9 mouse cellular contexts compared by ENCODE assay signal in the genomic region with DNA sequence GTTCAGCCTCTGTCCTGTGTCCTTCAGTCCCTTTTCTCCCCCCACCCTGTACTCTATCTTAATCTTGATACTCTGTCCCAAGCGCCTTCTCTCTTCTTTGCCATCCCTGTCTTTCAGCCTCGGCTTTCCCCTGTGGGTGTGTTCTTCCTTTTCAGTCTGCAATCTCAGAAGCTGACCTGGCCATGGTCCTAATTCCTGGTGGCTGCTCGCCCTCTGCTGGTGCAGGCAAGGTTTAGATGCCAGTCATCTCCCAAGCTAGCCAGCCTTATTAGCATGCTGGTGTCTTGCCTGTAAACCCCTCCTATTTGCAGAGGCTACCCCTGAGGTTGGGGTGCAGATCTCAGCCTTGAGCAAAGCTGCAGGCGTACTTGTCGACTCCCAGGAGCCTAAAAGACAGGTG. TPM values are rescaled to one million over a fixed set of nuclear protein-coding genes. Genes with fewer than 3 reads are reported as not detected.
DNase-seq lines count a peak whose midpoint lies in the region; ATAC-seq lines count a peak whose summit lies in the region.
"Had no signal": no experiment of that assay in that cellular context is flagged by ENCODE, and none has a peak within 500 bp of the region (broad histone marks: within the 10 kb centered on the region; RNA-seq: fewer than 3 reads in every experiment).

No protein-coding gene starts in this region.

- DNase-seq in MN1 (ENCODE audit: low spot score), result peak; percentile 85
- peak; percentile 76 for DNase-seq in hindbrain, embryonic 10.5 days (ENCODE audit: low spot score)
- peak; percentile 69 to 71 for DNase-seq in layer of hippocampus, adult 8-10 months (ENCODE audit: low spot score in 2 of 2)
- DNase-seq in lung, postnatal 14 days, result peak; percentile 80
- DNase-seq in retina, postnatal 1 day, result peak; percentile 88
- no peak for DNase-seq in thymus, postnatal 14 days

- H3K4me1 ChIP-seq in forebrain, embryonic 15.5 days, result peaks cover 13% of the 10 kb centered on the region
- peaks cover 45% of the 10 kb centered on the region for H3K4me1 ChIP-seq in hindbrain, embryonic 10.5 days (replicated peaks)

- H3K27me3 ChIP-seq in forebrain, embryonic 15.5 days, result no peaks in the 10 kb centered on the region
- peaks cover 51% of the 10 kb centered on the region for H3K27me3 ChIP-seq in hindbrain, embryonic 10.5 days (ENCODE audit: insufficient read depth, poor library complexity, severe bottlenecking)

- 11% methylated on average over 5 of the region's 5 CpGs for WGBS in forebrain, embryonic 15.5 days
- 15% methylated on average over 5 of the region's 5 CpGs for WGBS in hindbrain, embryonic 10.5 days

- H3K27ac ChIP-seq in forebrain, embryonic 15.5 days (replicated peaks), result no peak overlapping the region
- H3K27ac ChIP-seq in hindbrain, embryonic 10.5 days, result peak overlapping the region; percentile 50; the same call in 1 of the 2 replicates

- 0 out of 2 replicates have a peak overlapping the region, but pooled peaks have one; percentile 13 for H3K9ac ChIP-seq in forebrain, embryonic 15.5 days (replicated peaks)

- peak; percentile 49; the same call in 1 of the 2 replicates for ATAC-seq in cerebellum, adult (ENCODE audit: insufficient number of reproducible peaks, low FRiP score, low TSS enrichment)
- no peak; the same call in 1 of the 2 replicates for ATAC-seq in forebrain, embryonic 15.5 days (replicated peaks)

- no peaks in the 10 kb centered on the region for H3K36me3 ChIP-seq in forebrain, embryonic 15.5 days
- no peaks in the 10 kb centered on the region for H3K36me3 ChIP-seq in hindbrain, embryonic 10.5 days

- H3K4me2 ChIP-seq in forebrain, embryonic 15.5 days (replicated peaks), result no peak overlapping the region

- H3K4me3 ChIP-seq in forebrain, embryonic 15.5 days, result no peak overlapping the region
- H3K4me3 ChIP-seq in hindbrain, embryonic 10.5 days, result no peak overlapping the region

- H3K9me3 ChIP-seq in forebrain, embryonic 15.5 days, result no peaks in the 10 kb centered on the region
- H3K9me3 ChIP-seq in hindbrain, embryonic 10.5 days, result no peaks in the 10 kb centered on the region

RNA-seq across cellular contexts. Expression of a gene that starts 6.3 kb away (rescaled TPM):
- 0.74 and 0.75 TPM in 2 replicates for polyA plus RNA-seq in forebrain, embryonic 15.5 days (2015; fragmentation: Nextera tagmentation; extraction: Ambion mirVana)
- 0.64 and 0.80 TPM in 2 replicates for polyA plus RNA-seq in hindbrain, embryonic 10.5 days (2016; fragmentation: Nextera tagmentation; extraction: Ambion mirVana)
- 1 to 10 TPM; 2.5 to 4.8 (median 3.6) TPM for total RNA-seq in layer of hippocampus, adult 8-10 months (2022)

RNA-seq across cellular contexts. Expression of a gene that starts 13.5 kb away (rescaled TPM):
- 1.4 and 2.0 TPM in 2 replicates for polyA plus RNA-seq in forebrain, embryonic 15.5 days (2015; fragmentation: Nextera tagmentation; extraction: Ambion mirVana)
- 1.8 and 2.1 TPM in 2 replicates for polyA plus RNA-seq in hindbrain, embryonic 10.5 days (2016; fragmentation: Nextera tagmentation; extraction: Ambion mirVana)
- 1 to 10 TPM; 2.1 to 3.3 (median 2.6) TPM for total RNA-seq in layer of hippocampus, adult 8-10 months (2022)

RNA-seq across cellular contexts. Expression of a gene that starts 17.1 kb away (rescaled TPM):
- 92.8 and 106 TPM in 2 replicates for polyA plus RNA-seq in forebrain, embryonic 15.5 days (2015; fragmentation: Nextera tagmentation; extraction: Ambion mirVana)
- 324 and 370 TPM in 2 replicates for polyA plus RNA-seq in hindbrain, embryonic 10.5 days (2016; fragmentation: Nextera tagmentation; extraction: Ambion mirVana)
- 1 to 10 TPM; 2.2 to 5.4 (median 3.7) TPM for total RNA-seq in layer of hippocampus, adult 8-10 months (2022)

RNA-seq across cellular contexts. Expression of a gene that starts 17.6 kb away (rescaled TPM):
- not detected in 2 replicates for polyA plus RNA-seq in forebrain, embryonic 15.5 days (2015; fragmentation: Nextera tagmentation; extraction: Ambion mirVana)
- polyA plus RNA-seq in hindbrain, embryonic 10.5 days (2016; fragmentation: Nextera tagmentation; extraction: Ambion mirVana), result not detected in 2 replicates
- not detected for total RNA-seq in layer of hippocampus, adult 8-10 months (2022)

RNA-seq across cellular contexts. Expression of a gene that starts 19.1 kb away (rescaled TPM):
- not detected in 2 replicates for polyA plus RNA-seq in forebrain, embryonic 15.5 days (2015; fragmentation: Nextera tagmentation; extraction: Ambion mirVana)
- polyA plus RNA-seq in hindbrain, embryonic 10.5 days (2016; fragmentation: Nextera tagmentation; extraction: Ambion mirVana), result not detected in 2 replicates
- under 1 TPM in 2 of 4 experiments, not detected in 2; 0.20 to 0.51 TPM for total RNA-seq in layer of hippocampus, adult 8-10 months (2022)
- polyA plus RNA-seq: heart, embryonic 14.5 days had no signal
